Mouse (Mus musculus) lung, postnatal 0 days (tissue): ENCODE data around the gene Fryl. TPM values are rescaled to one million over a fixed set of nuclear protein-coding genes. Genes with fewer than 3 reads are reported as not detected.

Experiments used
- ATAC-seq: fragments of 200-750 bp; cut with Nextera tagmentation; 2 replicates; pipeline ENCODE4 v1.8.0; 2017; ENCODE audit warnings: moderate library complexity
- DNase-seq: peaks from one replicate; pipeline ENCODE4 v3.0.0-alpha.2; 2016; ENCODE audit warnings: low spot score
- H3K27ac ChIP-seq: fragments of 300-500 bp; sonication (generic); 2 replicates; pipeline ENCODE4 v1.5.1; 2014; ENCODE audit warnings: antibody characterized with exemption, mild to moderate bottlenecking, low read length, mixed read lengths
- H3K27me3 ChIP-seq: fragments of 300-500 bp; sonication (generic); replicated peaks from 2 replicates; pipeline ENCODE4 v1.6.1; 2014; ENCODE audit warnings: low read length, mixed read lengths; ENCODE audit not compliant: insufficient read depth
- H3K36me3 ChIP-seq: fragments of 300-500 bp; sonication (generic); 2 replicates; pipeline ENCODE4 v1.6.1; 2014; ENCODE audit warnings: low read length, mixed read lengths; ENCODE audit not compliant: insufficient read depth
- H3K4me1 ChIP-seq: fragments of 300-500 bp; sonication (generic); 2 replicates; pipeline ENCODE4 v1.6.1; 2014; ENCODE audit warnings: antibody characterized with exemption, low read depth, low read length, mixed read lengths; ENCODE audit not compliant: insufficient read depth
- H3K4me2 ChIP-seq: fragments of 300-500 bp; sonication (generic); replicated peaks from 2 replicates; pipeline ENCODE4 v1.6.1; 2014; ENCODE audit warnings: low read depth, mild to moderate bottlenecking, low read length, moderate library complexity, mixed read lengths
- H3K4me3 ChIP-seq: fragments of 300-500 bp; sonication (generic); 2 replicates; pipeline ENCODE4 v1.5.1; 2014; ENCODE audit warnings: low read depth, low read length
- H3K9ac ChIP-seq: fragments of 300-500 bp; sonication (generic); replicated peaks from 2 replicates; pipeline ENCODE4 v1.6.1; 2014; ENCODE audit warnings: low read depth, mild to moderate bottlenecking
- H3K9me3 ChIP-seq: fragments of 300-500 bp; sonication (generic); 2 replicates; pipeline ENCODE4 v1.6.1; 2016; ENCODE audit warnings: low read length, mixed read lengths
- CTCF ChIP-seq: IDR thresholded peaks from 2 replicates; pipeline ENCODE4 v1.5.1; 2016; ENCODE audit warnings: antibody characterized with exemption, mild to moderate bottlenecking
- EP300 ChIP-seq: IDR thresholded peaks from 2 replicates; pipeline ENCODE4 v1.6.1; 2016; ENCODE audit warnings: antibody characterized with exemption, mild to moderate bottlenecking, control low read depth
- WGBS: fragments of 180-500 bp; shearing (Covaris S2); extraction: QIAGEN DNeasy Blood & Tissue Kit; methylation state at CpG from one replicate; pipeline ENCODE4 v1.1.7; 2014; 5-methylcytosine and 5-hydroxymethylcytosine counted together
- polyA plus RNA-seq: library from polyadenylated mRNA; unstranded; fragments of >200 nt; fragmentation: Nextera tagmentation; extraction: Ambion mirVana; gene quantifications from 2 replicates; pipeline ENCODE4 v1.2.1, GENCODE M21; 2015

Fryl gene
- polyA plus RNA-seq, 1 experiment from 2014 or later = 20.9 TPM

- no peak for ATAC-seq
- Histone ChIP-seq H3K9ac (no peak overlapping the region), H3K4me2 (no peak overlapping the region), H3K27ac (no peak overlapping the region), H3K27me3 (no peaks in the 10 kb centered on the region), H3K4me3 (no peak overlapping the region), H3K9me3 (no peaks in the 10 kb centered on the region), H3K4me1 (peaks cover 22% of the 10 kb centered on the region; the same call in 1 of the 2 replicates), H3K36me3 (no peaks in the 10 kb centered on the region)
- no peak for DNase-seq
- 47% methylated on average over 4 of the region's 4 CpGs for WGBS
- TF ChIP-seq EP300 = no peak
- no peak for TF ChIP-seq CTCF
Observed at GRCm38 (mm10) chr5:73230171-73230570, 26.2 kb downstream of the Fryl start.

GRCm38 (mm10) chr5:73229467-73229866, 27.0 kb downstream of the Fryl start:
- Histone ChIP-seq H3K36me3 (no peaks in the 10 kb centered on the region), H3K4me1 (peaks cover 22% of the 10 kb centered on the region; the same call in 1 of the 2 replicates), H3K4me3 (no peak overlapping the region), H3K27me3 (no peaks in the 10 kb centered on the region), H3K4me2 (no peak overlapping the region), H3K27ac (no peak overlapping the region), H3K9ac (no peak overlapping the region), H3K9me3 (no peaks in the 10 kb centered on the region)
- ATAC-seq (no peak), DNase-seq (no peak)
- WGBS = 64% methylated on average over 6 of the region's 6 CpGs
- no peak for TF ChIP-seq EP300

DNA sequence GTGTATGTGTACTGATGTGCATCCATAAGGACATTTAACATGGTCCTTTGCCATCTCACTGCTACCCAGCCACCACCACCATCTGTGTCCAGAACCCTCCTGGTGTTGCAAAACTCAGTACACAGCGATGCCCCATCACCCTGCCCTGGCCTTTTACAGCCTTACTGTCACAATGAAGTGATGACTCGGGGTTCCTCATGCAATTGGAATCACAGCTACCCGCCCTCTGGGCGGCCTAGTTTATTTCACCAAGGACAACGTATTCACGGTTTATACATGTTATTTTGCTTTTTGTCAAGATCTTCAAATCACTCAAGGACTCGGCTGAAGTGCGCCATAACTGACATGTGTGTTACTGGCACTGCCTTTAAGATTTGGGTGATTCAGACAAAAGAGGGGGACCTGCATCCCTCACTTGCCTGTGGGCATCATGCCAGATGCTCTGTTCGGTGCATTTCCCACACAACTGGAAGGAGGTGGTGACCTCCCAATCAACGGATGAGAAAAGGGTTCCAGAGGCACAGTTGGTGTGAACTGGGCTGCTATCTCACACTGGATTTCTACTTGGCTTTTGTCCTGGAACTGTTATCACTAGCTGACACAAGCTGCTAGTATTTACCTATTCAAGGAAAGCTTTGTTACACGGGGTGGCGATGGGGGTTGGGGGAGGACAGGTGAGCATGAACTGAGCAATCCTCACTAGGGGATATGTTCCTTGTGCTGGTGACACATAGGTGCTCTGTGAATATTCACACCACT, 27.9 kb downstream of the Fryl start:
- no peak for ATAC-seq
- no peaks in the 10 kb centered on the region for H3K36me3 ChIP-seq
- H3K27ac ChIP-seq = no peak overlapping the region
- H3K9ac ChIP-seq = no peak overlapping the region
- TF ChIP-seq EP300 = no peak
- TF ChIP-seq CTCF = no peak
- no peaks in the 10 kb centered on the region for H3K27me3 ChIP-seq
- no peak for DNase-seq
- H3K9me3 ChIP-seq = no peaks in the 10 kb centered on the region
- H3K4me1 ChIP-seq = peaks cover 22% of the 10 kb centered on the region; the same call in 1 of the 2 replicates
- 67% methylated on average over 12 of the region's 12 CpGs for WGBS
- H3K4me2 ChIP-seq = no peak overlapping the region
- H3K4me3 ChIP-seq = no peak overlapping the region

- Histone ChIP-seq H3K36me3 (no peaks in the 10 kb centered on the region), H3K9me3 (no peaks in the 10 kb centered on the region), H3K4me3 (no peak overlapping the region), H3K4me2 (no peak overlapping the region), H3K9ac (no peak overlapping the region), H3K27me3 (no peaks in the 10 kb centered on the region), H3K4me1 (peaks cover 16% of the 10 kb centered on the region; the same call in 1 of the 2 replicates), H3K27ac (no peak overlapping the region)
- ATAC-seq = peak; percentile 53
- 57% methylated on average over 11 of the region's 11 CpGs for WGBS
- TF ChIP-seq EP300 (no peak), CTCF (no peak)
- peak; percentile 45 for DNase-seq
Observed at GRCm38 (mm10) chr5:73227518-73228101, 28.8 kb downstream of the Fryl start.

DNA sequence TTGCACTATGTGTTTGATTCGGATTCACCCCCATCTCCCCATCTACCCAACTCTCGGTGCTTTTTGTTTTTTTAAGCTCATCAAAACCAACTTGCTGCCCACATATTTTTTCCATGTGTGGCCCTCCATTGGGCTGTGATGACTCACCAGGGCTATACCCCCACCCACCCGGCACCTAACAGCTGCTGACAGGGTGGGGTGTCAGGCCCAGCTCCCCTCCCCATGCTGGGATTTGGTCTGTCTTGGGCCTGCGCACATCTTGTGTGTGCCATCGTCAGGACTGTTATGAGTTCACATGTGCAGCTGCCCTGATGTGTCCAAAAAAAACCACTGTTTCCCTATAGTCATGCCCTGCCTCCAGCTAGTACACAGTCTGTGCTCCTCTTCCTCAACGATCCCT, 33.4 kb downstream of the Fryl start:
- ATAC-seq (no peak), DNase-seq (no peak)
- no peaks in the 10 kb centered on the region for H3K27me3 ChIP-seq
- no peak overlapping the region for H3K4me2 ChIP-seq
- 72% methylated on average over 6 of the region's 6 CpGs for WGBS
- H3K9ac ChIP-seq = no peak overlapping the region
- no peaks in the 10 kb centered on the region for H3K9me3 ChIP-seq
- H3K36me3 ChIP-seq = no peaks in the 10 kb centered on the region
- H3K27ac ChIP-seq = no peak overlapping the region
- no peak overlapping the region for H3K4me3 ChIP-seq
- peaks cover 5% of the 10 kb centered on the region; the same call in 1 of the 2 replicates for H3K4me1 ChIP-seq
- TF ChIP-seq EP300 (no peak), CTCF (no peak)

DNA sequence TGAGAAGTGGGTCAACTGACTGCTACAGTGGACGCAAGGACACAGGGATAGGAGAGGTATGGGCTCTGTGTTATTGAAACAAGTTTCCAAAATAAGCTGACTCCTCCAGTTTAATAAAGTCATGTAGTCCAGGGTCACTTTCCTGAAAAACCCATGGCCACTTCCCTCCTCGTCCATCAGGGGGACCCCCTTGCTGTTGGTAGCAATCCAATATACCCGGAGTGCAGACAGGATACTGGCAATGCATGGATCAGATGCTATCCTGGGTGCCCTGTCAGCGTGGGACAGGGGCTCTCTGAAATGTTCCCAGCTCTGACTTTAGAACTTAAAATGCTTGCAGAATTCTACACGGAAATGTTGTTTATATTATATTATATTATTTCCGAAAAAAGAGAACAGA, 34.0 kb downstream of the Fryl start:
- Histone ChIP-seq H3K4me3 (no peak overlapping the region), H3K27ac (no peak overlapping the region), H3K4me2 (no peak overlapping the region), H3K9ac (no peak overlapping the region), H3K36me3 (no peaks in the 10 kb centered on the region), H3K9me3 (no peaks in the 10 kb centered on the region), H3K27me3 (no peaks in the 10 kb centered on the region), H3K4me1 (peaks cover 2% of the 10 kb centered on the region; the same call in 1 of the 2 replicates)
- 48% methylated on average over 6 of the region's 6 CpGs for WGBS
- TF ChIP-seq EP300 (no peak), CTCF (peak; percentile 71)
- DNase-seq = no peak
- ATAC-seq = no peak
